Mouse (Mus musculus) intestine, embryonic 15.5 days (tissue): Measurements from ENCODE around the gene Rab43. TPM values are rescaled to one million over a fixed set of nuclear protein-coding genes. Genes with fewer than 3 reads are reported as not detected.

Source experiments
- ATAC-seq: fragments of 200-750 bp; cut with Nextera tagmentation; 2 replicates; pipeline ENCODE4 v1.8.0; 2017; ENCODE audit warnings: moderate TSS enrichment, moderate library complexity
- H3K27ac ChIP-seq: fragments of 300-500 bp; sonication (generic); 2 replicates; pipeline ENCODE4 v1.5.1; 2015; ENCODE audit warnings: mild to moderate bottlenecking, inconsistent platforms
- H3K27me3 ChIP-seq: fragments of 300-500 bp; sonication (generic); replicated peaks from 2 replicates; pipeline ENCODE4 v1.6.1; 2015; ENCODE audit warnings: inconsistent platforms
- H3K36me3 ChIP-seq: fragments of 300-500 bp; sonication (generic); 2 replicates; pipeline ENCODE4 v1.6.1; 2015; ENCODE audit warnings: inconsistent platforms
- H3K4me1 ChIP-seq: fragments of 300-500 bp; sonication (generic); replicated peaks from 2 replicates; pipeline ENCODE4 v1.6.1; 2015; ENCODE audit warnings: inconsistent platforms
- H3K4me2 ChIP-seq: fragments of 300-500 bp; sonication (generic); replicated peaks from 2 replicates; pipeline ENCODE4 v1.6.1; 2015; ENCODE audit warnings: mild to moderate bottlenecking, inconsistent platforms
- H3K4me3 ChIP-seq: fragments of 300-500 bp; sonication (generic); replicated peaks from 2 replicates; pipeline ENCODE4 v1.5.1; 2015; ENCODE audit warnings: inconsistent platforms
- H3K9ac ChIP-seq: fragments of 300-500 bp; sonication (generic); 2 replicates; pipeline ENCODE4 v1.6.1; 2015; ENCODE audit warnings: inconsistent platforms
- H3K9me3 ChIP-seq: fragments of 300-500 bp; sonication (generic); 2 replicates; pipeline ENCODE4 v1.6.1; 2016; ENCODE audit warnings: inconsistent platforms
- WGBS: fragments of 180-500 bp; shearing (Covaris S2); methylation state at CpG from one replicate; pipeline ENCODE4 v1.1.7; 2015; 5-methylcytosine and 5-hydroxymethylcytosine counted together
- polyA plus RNA-seq: library from polyadenylated mRNA; unstranded; fragments of >200 nt; fragmentation: Nextera tagmentation; extraction: Ambion mirVana; gene quantifications from 2 replicates; pipeline ENCODE4 v1.2.1, GENCODE M21; 2015

The Rab43 gene
- 11.0 and 12.2 TPM in 2 replicates for polyA plus RNA-seq

GRCm38 (mm10) chr6:87811675-87812338 is at the start of gene Rab43:
Rab43 (minus strand) TSS chr6:87812164.
- 1% methylated on average over 54 of the region's 56 CpGs for WGBS
- Histone ChIP-seq H3K4me2 (peak within 1 kb of the TSS; percentile 94), H3K27ac (peak within 1 kb of the TSS; percentile 85), H3K9ac (peak within 1 kb of the TSS; percentile 77), H3K27me3 (no peaks in the 10 kb centered on the region), H3K4me3 (peak within 1 kb of the TSS; percentile 83), H3K4me1 (peaks cover 23% of the 10 kb centered on the region), H3K36me3 (peaks cover 1% of the 10 kb centered on the region; the same call in 1 of the 2 replicates), H3K9me3 (no peaks in the 10 kb centered on the region)
- peak; percentile 98 for ATAC-seq

DNA sequence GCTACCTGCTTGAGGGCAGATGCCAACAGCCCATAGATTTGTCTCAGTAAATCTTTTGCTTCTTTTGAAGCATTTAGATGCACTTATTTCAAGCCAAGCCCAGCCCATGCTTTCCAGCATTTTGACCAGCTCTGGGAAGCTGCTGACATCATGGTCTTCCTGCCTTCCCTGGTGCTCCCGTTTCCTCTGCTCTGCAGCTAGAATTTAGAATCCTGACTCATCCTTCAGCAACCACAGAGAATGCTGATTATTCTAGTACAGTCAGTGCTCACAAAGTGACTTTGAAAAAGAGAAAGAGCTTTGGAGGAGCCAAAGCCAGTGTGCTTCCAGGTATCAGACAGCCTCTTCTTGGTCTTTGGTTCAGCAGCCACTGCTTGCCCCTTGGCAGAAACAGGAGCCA is 45.1 kb upstream of the Rab43 start:
- Histone ChIP-seq H3K4me2 (no peak overlapping the region), H3K27me3 (no peaks in the 10 kb centered on the region), H3K9me3 (no peaks in the 10 kb centered on the region), H3K36me3 (no peaks in the 10 kb centered on the region), H3K27ac (no peak overlapping the region), H3K9ac (no peak overlapping the region), H3K4me1 (no peaks in the 10 kb centered on the region), H3K4me3 (no peak overlapping the region)
- ATAC-seq, result no peak
- WGBS, result 46% methylated on average over 1 of the region's 1 CpGs

- no peak for ATAC-seq
- Histone ChIP-seq H3K9me3 (no peaks in the 10 kb centered on the region), H3K9ac (no peak overlapping the region), H3K36me3 (no peaks in the 10 kb centered on the region), H3K27me3 (no peaks in the 10 kb centered on the region), H3K4me3 (no peak overlapping the region), H3K4me2 (no peak overlapping the region), H3K4me1 (peaks cover 5% of the 10 kb centered on the region; the same call in 1 of the 2 replicates), H3K27ac (no peak overlapping the region)
- 78% methylated on average over 4 of the region's 4 CpGs for WGBS
These were observed 41.5 kb upstream of the Rab43 start for GRCm38 (mm10) chr6:87853446-87853845.

- no peak overlapping the region for H3K4me3 ChIP-seq
- no peaks in the 10 kb centered on the region for H3K9me3 ChIP-seq
- 80% methylated on average over 6 of the region's 6 CpGs for WGBS
- no peak overlapping the region for H3K9ac ChIP-seq
- H3K4me2 ChIP-seq, result 0 out of 2 replicates have a peak overlapping the region, but pooled peaks have one; percentile 64
- no peak overlapping the region for H3K27ac ChIP-seq
- H3K4me1 ChIP-seq, result peaks cover 11% of the 10 kb centered on the region; the same call in 1 of the 2 replicates
- H3K27me3 ChIP-seq, result no peaks in the 10 kb centered on the region
- H3K36me3 ChIP-seq, result no peaks in the 10 kb centered on the region
- no peak for ATAC-seq
These were observed 39.9 kb upstream of the Rab43 start for GRCm38 (mm10) chr6:87851871-87852270.

GRCm38 (mm10) chr6:87850900-87851614 is 39.1 kb upstream of the Rab43 start, which contains the start of gene Cnbp:
Cnbp (minus strand) TSS chr6:87851106.
- Histone ChIP-seq H3K9ac (peak within 1 kb of the TSS; percentile 100), H3K4me2 (peak within 1 kb of the TSS; percentile 64), H3K27me3 (no peaks in the 10 kb centered on the region), H3K27ac (peak within 1 kb of the TSS; percentile 94), H3K4me3 (peak within 1 kb of the TSS; percentile 99), H3K4me1 (peaks cover 11% of the 10 kb centered on the region; the same call in 1 of the 2 replicates), H3K9me3 (no peaks in the 10 kb centered on the region), H3K36me3 (no peaks in the 10 kb centered on the region)
- WGBS, result under 1% methylated on average over 55 of the region's 55 CpGs
- ATAC-seq, result peak; percentile 99

- Histone ChIP-seq H3K4me1 (peaks cover 11% of the 10 kb centered on the region; the same call in 1 of the 2 replicates), H3K36me3 (peaks cover under 1% of the 10 kb centered on the region; the same call in 1 of the 2 replicates), H3K4me2 (peak overlapping the region; percentile 64), H3K9ac (peak overlapping the region; percentile 100), H3K27me3 (no peaks in the 10 kb centered on the region), H3K27ac (peak overlapping the region; percentile 94), H3K9me3 (no peaks in the 10 kb centered on the region), H3K4me3 (peak overlapping the region; percentile 99)
- WGBS, result under 1% methylated on average over 73 of the region's 73 CpGs
- ATAC-seq, result peak; percentile 74
These were observed 38.4 kb upstream of the Rab43 start for GRCm38 (mm10) chr6:87850155-87850899.

DNA sequence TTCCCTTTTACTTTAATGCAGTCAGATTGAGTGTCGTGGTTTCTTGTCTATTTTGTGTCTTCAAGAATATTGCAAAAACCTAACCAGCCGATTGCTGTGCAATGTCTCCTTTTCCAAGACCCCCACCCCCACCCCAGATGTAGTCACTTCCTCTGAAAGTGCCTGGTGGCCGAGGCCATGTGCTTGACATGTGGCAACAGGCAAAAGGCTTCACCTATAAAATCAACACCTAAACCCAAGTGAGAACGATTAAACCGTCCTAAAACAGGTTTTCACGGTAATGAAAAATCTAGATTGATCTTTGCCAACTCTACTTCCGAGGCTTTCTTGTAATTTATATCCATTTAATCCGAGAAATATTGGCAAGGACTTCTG is 37.8 kb upstream of the Rab43 start:
- Histone ChIP-seq H3K4me3 (peak overlapping the region; percentile 99), H3K9me3 (no peaks in the 10 kb centered on the region), H3K4me2 (peak overlapping the region; percentile 64), H3K27ac (no peak overlapping the region), H3K9ac (peak overlapping the region; percentile 100), H3K36me3 (peaks cover 6% of the 10 kb centered on the region), H3K27me3 (no peaks in the 10 kb centered on the region), H3K4me1 (peaks cover 11% of the 10 kb centered on the region; the same call in 1 of the 2 replicates)
- WGBS, result under 1% methylated on average over 8 of the region's 8 CpGs
- no peak for ATAC-seq

DNA sequence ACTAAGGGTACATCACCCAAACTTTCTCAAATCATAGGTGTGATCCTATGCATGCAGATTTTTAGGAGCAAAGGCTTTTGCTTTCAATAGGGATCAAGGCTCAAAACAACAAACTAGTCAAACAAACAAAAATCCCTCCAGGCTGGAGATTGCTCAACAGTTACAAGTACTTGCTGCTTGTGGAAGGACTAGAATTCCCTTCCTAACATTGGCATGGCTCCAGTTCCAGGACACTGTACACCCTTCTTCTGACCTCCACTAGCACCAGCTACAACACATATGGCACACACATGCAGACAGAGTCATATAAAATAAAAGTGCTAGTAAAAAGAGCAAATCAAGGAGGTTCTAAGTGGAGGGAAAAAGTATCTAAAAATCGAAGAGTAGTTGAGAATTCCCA is 34.8 kb upstream of the Rab43 start:
- no peak overlapping the region for H3K4me3 ChIP-seq
- no peaks in the 10 kb centered on the region for H3K27me3 ChIP-seq
- WGBS, result 77% methylated on average over 1 of the region's 1 CpGs
- no peak overlapping the region for H3K9ac ChIP-seq
- ATAC-seq, result no peak
- no peaks in the 10 kb centered on the region for H3K9me3 ChIP-seq
- peaks cover 11% of the 10 kb centered on the region; the same call in 1 of the 2 replicates for H3K4me1 ChIP-seq
- no peak overlapping the region for H3K4me2 ChIP-seq
- peaks cover 25% of the 10 kb centered on the region for H3K36me3 ChIP-seq
- no peak overlapping the region for H3K27ac ChIP-seq

- Histone ChIP-seq H3K36me3 (peaks cover 26% of the 10 kb centered on the region), H3K9ac (no peak overlapping the region), H3K27ac (no peak overlapping the region), H3K4me1 (peaks cover 11% of the 10 kb centered on the region; the same call in 1 of the 2 replicates), H3K4me2 (no peak overlapping the region), H3K4me3 (no peak overlapping the region), H3K9me3 (no peaks in the 10 kb centered on the region), H3K27me3 (no peaks in the 10 kb centered on the region)
- ATAC-seq, result no peak
- WGBS, result 90% methylated on average over 13 of the region's 13 CpGs
These were observed 33.2 kb upstream of the Rab43 start for GRCm38 (mm10) chr6:87845031-87845695.

DNA sequence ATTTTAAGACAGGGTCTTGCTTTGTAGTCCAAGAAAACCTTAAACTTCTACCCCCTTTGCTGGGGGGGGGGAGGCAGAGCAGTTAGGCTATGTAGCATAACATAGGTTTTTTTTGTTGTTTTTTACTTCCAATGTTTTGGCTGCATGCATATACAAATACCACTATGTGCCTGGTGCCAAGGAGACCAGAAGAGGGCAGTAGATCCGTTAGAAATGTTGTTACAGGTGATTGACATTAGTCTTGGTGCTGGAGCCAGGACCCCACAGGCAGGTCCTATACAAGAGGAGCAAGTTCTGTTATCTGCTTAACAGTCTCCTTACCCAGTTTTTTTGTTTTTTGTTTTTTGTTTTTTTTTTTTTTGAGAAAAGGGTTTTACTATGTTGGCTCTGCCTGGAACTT is 30.3 kb upstream of the Rab43 start:
- peaks cover 26% of the 10 kb centered on the region for H3K36me3 ChIP-seq

GRCm38 (mm10) chr6:87841635-87842034 is 29.7 kb upstream of the Rab43 start:
- no peak for ATAC-seq
- H3K9me3 ChIP-seq, result no peaks in the 10 kb centered on the region
- 74% methylated on average over 8 of the region's 8 CpGs for WGBS
- no peak overlapping the region for H3K9ac ChIP-seq
- H3K36me3 ChIP-seq, result peaks cover 26% of the 10 kb centered on the region
- H3K27me3 ChIP-seq, result no peaks in the 10 kb centered on the region
- H3K4me3 ChIP-seq, result no peak overlapping the region
- H3K4me2 ChIP-seq, result no peak overlapping the region
- 0 out of 2 replicates have a peak, but pooled peaks cover 2% of the 10 kb centered on the region for H3K4me1 ChIP-seq
- no peak overlapping the region for H3K27ac ChIP-seq

More for the DNA sequence above, 30.3 kb upstream of the Rab43 start:
- no peak for ATAC-seq
- no peaks in the 10 kb centered on the region for H3K27me3 ChIP-seq
- no peak overlapping the region for H3K4me3 ChIP-seq
- 0 out of 2 replicates have a peak, but pooled peaks cover under 1% of the 10 kb centered on the region for H3K4me1 ChIP-seq
- no peak overlapping the region for H3K27ac ChIP-seq
- H3K9ac ChIP-seq, result no peak overlapping the region
- WGBS, result 18% methylated on average over 1 of the region's 1 CpGs
- no peak overlapping the region for H3K4me2 ChIP-seq
- no peaks in the 10 kb centered on the region for H3K9me3 ChIP-seq
